Mouse (Mus musculus) kidney, adult 8-10 months (tissue): ENCODE results near the gene Gm12216.

Experiments
- DNase-seq, 2 experiments: peaks; one replicate each; pipeline ENCODE4 v3.0.0; 2022

Gm12216 gene

GRCm38 (mm10) chr11:53736771-53737572 lies 122.1 kb downstream of the Gm12216 start:
- DNase-seq, result peak; percentile 71 to 83

DNA sequence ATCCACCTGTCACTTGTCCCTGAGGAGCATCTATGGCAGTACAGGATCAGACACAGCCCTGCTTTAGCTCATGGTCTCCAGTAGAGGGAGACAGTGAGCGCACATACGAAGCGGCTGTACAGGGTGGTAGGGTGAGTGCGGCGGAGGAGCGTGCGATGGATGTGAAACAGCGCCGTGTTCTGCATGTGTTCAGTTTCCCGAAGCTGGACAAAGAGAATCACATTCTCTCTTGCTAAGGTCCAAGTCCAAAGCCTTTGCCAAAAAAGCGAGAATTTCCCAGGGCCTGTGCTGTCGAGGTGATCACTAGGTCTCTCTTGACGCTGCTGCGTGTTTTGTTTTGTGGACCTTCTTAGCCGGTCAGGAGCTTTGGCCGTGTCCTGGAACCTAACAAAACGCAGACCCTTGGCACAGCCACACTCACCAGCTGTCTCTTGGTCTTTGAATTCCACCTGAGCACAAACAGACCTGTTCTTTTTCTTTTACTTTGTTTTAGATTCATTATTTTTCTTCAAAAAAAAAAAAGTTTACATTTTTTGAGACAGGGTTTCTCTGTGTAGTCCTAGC lies 123.3 kb downstream of the Gm12216 start:
- DNase-seq, result peak; percentile 36 to 37

GRCm38 (mm10) chr11:53734970-53735681 lies 123.9 kb downstream of the Gm12216 start:
- no peak for DNase-seq

DNA sequence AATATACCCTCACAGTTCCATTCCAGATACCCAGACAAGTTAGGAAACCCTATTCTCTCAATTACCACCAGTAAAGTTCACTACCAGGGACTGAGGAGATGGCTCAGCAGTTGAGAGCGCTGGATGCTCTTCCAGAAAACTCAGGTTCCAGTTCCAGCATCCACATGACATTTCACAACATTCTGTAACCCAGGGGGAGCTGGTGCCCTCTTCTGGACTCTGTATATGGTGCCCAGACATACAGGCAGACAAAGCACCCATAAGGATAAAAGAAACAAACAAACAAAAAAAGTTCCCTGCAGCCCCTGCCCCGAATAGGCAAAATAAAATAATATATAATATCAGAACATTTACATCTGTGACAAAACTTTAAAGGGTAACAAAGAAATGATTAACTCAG lies 124.6 kb downstream of the Gm12216 start:
- no peak for DNase-seq

DNA sequence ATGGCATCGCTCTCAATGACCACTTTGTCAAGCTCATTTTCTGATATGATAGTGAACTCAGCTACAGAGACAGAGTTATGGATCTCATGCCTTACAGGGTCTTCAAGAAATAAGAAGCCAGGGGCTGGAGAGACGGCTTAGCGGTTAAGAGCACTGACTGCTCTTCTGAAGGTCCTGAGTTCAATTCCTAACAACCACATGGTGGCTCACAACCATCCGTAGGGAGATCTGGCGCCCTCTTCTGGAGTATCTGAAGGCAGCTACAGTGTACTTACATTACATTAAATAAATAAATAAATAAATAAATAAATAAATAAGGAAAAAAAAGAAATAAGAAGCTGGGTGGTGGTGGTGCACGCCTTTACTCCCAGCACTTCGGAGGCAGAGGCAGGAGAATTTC lies 125.2 kb downstream of the Gm12216 start:
- no peak for DNase-seq
